Mouse (Mus musculus) testis, adult 2 months (tissue): ENCODE results near the gene Pard3b.

Experiments used
- CTCF ChIP-seq: fragments of 200-500 bp; IDR thresholded peaks from 2 replicates; pipeline ENCODE4 v1.5.1; 2012; ENCODE audit warnings: low read depth, mild to moderate bottlenecking, inconsistent platforms, low read length, moderate library complexity; ENCODE audit not compliant: control insufficient read depth, insufficient read depth, insufficient replicate concordance
- POLR2A ChIP-seq: fragments of 200-500 bp; IDR thresholded peaks from 2 replicates; pipeline ENCODE4 v1.6.1; 2012; ENCODE audit warnings: low read depth, mild to moderate bottlenecking, inconsistent platforms, low read length, moderate library complexity; ENCODE audit not compliant: control insufficient read depth

- TF ChIP-seq POLR2A = no peak
- no peak for TF ChIP-seq CTCF
Observed at GRCm38 (mm10) chr1:61641880-61642279, 3.3 kb downstream of the Pard3b start.
